Mouse (Mus musculus): ENCODE data around the gene Gnb4.

The Gnb4 gene

DNA sequence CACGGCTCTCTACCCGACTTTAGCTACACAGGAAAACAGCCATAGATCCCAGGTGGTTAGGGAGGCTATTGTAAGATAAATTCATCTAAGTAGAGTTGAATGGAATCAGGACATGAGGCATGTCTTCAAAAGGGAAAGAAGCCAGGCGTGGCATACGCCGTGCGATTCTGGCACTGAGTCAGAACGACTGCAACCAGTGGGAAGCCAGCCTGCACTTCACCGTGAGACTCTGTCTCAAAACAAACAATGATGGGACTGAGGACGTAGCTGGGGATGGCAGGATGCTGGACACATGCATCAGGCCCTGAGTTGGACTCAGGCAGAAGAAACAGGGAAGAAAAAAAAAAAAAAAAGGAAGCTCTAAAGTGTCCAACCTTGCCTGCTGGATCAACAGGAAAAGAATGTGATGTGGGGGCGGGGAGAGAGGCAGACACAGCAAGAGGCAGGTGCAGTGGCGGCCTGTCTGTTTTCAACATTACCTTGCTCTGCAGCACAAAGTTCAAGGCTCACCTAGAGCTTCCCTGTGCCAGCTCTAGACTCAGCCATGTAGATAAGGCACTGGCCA, 4.7 kb downstream of the Gnb4 start:
- DNase-seq = peak in 1 of 2 experiments; percentile 29

DNA sequence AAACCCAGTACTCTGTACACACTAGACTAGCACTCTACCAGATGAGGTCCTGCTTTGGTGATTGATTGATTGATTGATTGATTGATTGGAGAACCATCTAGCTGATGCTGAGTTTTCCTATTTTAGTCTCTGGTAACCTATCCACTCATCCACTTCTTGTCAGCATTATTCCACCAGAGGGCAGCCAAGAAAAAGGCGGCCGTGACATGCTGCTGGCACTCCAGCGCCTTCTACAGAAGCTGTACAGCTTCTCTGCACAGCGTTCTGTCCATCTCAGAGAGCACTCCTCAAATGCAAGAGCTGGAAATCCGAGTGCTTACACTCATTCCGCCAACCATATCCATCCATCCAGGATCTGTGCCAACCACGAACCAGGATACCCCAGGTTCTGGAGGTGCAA, 5.8 kb downstream of the Gnb4 start:
- DNase-seq = peak in 1 of 2 experiments; percentile 30

DNA sequence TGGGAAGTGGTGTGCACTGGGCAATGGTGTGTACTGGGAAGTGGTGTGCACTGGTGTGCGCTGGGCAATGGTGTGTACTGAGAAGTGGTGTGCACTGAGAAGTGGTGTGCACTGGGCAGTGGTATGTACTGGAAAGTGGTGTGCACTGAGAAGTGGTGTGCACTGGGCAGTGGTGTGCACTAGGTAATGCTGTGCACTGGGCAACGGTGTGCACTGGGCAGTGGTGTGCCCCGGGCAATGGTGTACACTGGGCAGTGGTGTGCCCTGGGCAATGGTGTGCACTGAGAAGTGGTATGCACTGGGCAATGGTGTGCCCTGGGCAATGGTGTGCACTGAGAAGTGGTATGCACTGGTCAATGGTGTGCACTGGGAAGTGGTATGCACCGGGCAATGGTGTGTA, 7.2 kb downstream of the Gnb4 start:
- no peak for DNase-seq

DNA sequence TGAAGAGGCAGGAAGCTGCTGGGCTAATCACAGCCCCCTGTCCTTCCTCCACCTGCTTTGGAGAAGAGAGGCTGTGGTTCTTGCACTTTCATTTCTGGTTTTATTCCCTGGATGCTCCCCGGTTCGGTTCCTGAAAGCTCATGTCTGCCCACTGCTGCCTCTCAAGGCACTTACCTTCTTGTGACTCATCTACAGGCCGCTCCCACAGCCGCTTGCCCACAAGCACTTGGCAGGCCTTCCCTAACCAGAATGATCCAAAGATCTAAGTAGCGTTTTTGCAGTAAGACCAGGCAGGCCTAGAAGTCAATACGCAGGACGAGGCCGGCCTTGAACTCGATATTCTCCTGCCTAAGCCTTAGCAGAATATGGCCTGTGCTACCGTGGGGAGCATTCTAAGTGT, 15.3 kb downstream of the Gnb4 start:
- DNase-seq = no peak

DNA sequence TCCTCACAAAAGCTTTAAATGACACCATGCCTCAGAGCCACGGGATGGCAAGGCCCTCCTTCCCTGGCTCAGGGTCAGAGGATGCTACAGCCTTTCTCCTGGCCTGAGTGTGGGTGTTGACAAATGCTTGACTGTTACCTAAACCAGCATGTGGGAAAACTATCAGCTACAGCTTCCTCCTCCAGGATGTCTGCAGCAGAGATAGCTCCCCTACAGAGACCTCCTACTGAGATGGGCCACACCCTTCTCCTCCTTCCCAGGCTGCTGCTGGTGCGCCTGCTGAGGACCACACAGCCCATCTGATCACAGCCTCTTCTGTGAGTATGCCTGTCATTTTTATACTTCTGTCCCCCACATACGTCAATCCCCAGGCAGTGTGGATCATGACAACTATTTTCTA, 17.1 kb downstream of the Gnb4 start:
- DNase-seq = no peak

DNA sequence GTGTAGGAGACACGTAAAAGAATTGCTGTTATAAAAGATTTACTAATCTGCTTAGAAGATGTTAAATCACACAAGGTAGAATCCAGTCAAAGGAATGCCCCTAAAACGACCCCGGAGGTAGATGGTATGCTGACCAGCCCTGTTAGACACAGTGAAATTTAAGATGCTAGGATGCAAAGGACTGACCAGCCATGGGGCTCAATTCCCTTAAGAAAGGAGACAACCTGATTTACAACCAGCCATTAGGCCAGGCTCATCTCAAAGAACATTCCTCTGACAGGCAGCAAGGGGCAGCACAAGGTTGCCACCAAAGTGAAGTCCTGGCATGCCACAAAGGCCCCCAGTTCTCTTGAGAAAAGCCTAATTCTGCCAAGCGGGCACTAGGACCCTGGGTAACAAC, 21.3 kb downstream of the Gnb4 start:
- DNase-seq = no peak

DNA sequence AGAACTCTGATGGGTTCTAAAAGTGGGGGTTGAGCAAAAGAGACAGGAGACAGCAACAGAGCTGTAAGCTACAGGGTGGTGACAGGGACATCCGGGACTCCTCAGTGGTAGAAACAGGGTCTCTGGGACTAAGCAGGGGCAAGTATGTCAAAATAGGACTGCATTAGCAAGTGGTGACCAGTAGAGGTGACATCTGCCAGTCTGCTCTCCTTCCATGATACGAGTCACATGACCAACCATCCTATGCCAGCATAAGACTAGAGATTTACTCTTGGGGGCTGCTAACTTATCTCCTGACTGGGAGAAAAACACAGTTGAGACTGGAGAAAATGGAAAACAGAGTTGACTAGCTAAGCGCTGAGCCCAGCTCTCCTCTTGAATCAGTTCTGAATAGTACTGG, 30.1 kb downstream of the Gnb4 start:
- no peak for DNase-seq

DNA sequence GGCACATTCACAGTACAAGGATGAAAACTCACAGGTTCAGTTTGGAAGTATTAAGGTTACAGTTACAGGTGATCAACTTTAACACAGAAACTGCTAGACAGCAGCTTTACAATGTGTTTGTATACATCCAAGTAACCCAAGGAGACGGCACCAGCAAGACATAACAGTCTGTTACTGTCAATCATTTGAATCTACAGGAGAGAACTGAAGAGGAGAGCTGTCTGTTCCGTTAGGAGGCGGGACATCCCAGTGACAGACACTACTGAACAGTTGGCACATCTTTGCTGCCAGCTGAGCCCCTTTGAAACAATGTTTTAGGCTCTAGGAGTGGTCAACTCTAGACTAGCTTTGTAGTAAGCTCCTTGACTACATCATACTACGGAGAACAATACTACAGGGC, 32.9 kb downstream of the Gnb4 start:
- no peak for DNase-seq

DNA sequence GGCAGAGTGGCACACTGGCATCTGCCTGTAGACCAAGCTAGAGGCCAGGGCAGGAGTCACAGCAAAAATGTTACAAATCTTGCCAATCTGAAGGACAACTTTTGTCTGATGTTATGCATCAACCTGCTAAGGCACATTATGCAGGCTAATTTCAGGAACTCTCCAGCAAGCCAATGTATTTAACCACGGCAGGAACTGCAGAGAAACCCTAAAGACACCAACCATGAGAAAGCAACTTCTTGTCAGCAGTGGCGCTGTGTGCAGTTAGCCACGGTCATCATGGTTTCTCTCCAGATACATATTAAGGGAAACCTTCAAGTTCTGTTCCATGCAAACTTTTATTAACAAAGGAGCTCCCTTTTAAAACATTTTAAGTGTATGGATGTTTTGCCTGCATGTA, 34.5 kb downstream of the Gnb4 start:
- DNase-seq = no peak

DNA sequence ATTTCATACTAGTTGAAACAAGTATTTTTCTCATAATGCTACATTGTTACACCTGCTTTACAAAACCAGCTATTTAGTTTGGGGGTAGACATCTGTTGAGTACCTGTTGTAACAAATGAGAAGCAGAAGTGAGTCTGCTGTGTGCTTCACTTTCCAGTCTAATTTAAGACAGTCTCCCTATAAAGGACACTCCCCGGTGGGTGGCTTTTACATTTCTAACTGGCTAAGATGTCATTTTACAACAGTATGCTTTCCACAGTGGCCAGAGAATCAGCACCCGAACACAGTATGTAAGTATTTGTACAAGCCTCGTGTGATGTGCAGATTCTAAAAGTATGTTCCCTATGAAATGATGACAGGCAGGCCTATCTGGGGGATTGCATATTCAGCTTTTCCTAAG, 35.6 kb downstream of the Gnb4 start:
- no peak for DNase-seq

DNA sequence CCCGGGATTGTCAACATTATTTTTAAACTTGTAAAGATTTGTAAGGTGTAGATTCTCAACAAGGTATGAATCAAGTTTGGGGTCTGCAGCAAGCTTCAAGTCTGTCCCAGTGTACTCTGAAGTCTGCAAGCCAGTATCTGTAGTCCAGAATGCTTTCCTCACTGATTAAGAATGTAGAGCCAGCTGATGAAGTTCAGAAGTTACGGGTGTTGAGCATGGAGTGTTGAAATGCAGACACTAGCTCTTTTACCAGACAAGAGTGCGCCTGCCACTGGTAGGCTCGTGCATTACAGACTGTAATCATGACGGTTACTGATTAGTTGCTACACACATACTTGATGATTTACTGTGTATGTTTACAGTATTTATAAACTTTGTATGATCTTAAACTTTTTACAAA, 37.6 kb downstream of the Gnb4 start:
- no peak for DNase-seq

DNA sequence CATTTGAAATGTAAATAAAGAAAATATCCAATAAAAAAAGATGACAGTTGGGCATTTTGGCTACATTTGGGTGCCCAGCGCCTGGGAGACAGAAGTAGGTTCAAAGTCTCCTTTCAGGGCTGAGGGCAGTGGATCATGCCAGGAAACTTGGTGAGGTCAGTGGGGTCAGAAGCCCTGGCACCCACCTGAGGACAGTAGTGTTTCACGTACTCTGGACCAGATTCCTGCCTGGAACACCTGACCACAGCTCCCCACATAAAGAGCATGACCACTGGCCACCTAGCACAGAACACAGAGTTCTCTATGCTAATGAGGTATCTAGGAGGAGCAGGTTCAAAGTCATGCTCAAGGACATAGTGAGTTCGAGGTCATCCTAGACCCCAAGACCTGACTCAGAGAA, 41.2 kb downstream of the Gnb4 start:
- DNase-seq = no peak

DNA sequence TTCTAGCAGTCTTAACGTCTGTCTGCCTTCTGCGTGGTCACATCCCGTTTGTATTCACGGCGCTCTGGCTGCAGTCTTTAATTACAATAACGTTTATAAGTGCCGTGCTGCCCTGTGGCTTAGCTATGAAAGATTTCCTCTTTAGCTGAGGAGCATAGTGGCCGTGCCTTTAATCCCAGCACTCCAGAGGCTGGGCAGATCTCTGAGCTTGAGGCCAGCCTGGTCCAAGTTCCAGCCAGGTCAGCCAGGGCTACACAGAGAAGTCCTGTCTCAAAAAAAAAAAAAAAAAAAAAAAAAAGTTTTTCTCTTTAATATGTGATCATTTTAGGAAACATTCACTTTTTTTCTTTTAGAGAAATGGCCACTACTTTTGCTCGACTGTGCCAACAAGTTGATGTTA, 42.5 kb downstream of the Gnb4 start:
- no peak for DNase-seq

DNA sequence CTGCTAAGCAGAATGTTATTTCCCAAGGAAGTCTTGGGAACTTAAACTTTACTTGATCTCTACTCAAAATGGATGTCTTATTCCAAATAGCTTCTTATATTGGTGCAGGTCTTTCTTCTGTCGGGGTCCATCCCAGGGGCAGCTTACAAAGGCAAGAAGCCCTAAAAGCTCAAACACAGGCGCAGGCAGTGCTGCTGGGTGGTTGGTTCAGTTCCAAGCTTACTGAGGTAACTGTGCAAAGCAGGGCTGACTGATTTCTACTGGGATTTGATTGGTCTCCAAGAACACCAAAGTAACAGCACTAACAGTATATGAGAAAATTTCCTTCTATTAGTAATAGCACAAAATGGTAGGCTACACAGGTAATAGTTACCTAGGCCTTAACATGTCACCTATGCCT, 43.3 kb downstream of the Gnb4 start:
- DNase-seq = no peak

DNA sequence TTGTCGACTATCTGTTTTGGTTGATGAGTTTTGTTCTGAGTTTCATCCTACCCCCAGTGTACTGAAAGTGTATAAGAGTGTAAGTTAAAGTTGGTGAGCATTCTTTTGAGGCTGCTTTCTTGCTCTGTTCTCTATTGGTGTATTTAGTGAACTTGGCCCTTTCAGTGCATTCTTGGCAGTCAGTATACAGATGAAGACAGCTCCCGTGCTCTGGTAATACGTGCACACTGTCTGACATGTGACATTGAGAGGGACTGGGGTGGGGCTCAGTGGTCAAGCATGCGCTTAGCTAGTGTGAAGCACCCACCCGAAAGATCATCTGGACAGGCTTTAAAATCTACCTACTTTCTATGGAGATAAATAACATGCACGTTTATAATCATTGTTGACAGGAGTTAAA, 53.0 kb downstream of the Gnb4 start:
- no peak for DNase-seq

DNA sequence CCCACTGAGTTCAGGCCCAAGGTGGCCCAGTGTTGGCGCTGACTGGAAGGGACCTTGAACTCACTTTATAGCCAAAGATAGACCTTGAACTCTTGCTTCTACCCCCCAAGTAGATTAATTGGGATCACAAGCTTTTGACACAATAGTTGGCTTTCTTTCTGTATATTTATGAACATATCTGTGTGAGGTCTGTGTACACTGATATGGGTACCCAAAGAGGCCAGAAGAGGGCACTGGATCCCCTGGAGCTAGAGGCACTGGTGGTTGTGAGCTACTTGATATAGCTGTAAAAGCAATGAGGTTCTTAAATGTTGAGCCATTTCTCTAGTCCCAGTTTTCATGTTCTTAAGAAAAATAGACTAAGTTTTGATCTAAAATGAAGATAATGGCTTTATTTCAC, 63.3 kb downstream of the Gnb4 start:
- DNase-seq = peak; percentile 22

DNA sequence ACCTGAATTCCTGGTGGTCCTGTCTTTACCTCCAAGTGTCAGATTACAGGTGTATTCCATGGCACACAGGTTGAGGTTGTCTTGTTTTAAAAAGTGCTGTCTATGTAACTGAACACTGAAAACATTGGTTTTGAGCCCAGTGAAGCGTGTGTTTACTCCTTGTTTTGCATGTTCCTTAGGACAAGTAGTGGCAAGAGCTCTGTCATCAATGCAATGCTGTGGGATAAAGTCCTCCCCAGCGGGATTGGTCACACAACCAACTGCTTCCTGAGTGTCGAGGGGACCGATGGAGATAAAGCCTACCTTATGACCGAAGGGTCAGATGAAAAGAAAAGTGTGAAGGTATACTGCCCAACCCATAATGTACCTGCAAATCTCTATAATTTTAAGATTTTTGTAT, 78.3 kb downstream of the Gnb4 start:
- no peak for DNase-seq

DNA sequence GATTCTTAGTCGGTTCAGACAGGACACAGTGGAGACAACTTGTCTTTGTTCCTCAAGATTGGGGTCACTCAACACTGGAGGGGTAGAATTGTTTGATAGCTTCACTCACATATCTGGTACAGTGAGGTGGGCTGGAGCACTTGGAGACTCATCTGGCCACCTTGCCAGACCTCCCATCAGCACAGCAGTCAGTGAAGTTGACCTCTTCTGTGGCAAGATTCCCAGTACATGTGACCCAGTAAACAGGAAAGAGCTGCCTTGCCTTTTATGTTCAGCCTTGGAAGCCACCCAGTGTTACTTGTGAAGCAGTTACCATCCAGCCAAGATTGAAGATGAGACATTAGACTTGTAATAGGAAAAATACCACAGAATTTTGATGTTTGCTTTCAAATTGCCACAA, 78.8 kb downstream of the Gnb4 start:
- DNase-seq = no peak

DNA sequence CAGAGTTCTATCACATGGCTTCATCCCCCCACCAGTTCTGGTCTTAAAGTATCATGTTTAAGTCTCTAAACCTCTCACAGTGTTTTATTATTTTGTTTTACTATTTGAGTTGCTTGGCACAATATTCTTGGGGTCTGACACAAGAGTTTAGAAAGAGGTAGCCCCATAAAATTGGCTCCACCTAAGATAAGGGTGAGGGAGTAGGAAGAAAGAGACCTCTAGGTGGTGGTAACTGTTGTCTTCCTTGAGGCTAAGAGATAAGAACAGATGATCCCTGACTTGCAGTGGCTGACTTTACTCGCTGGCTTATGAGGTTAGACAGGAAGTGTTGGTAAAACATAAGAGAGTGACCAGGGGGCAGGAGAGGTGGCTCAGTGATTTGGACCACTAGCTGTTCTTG, 80.7 kb downstream of the Gnb4 start:
- DNase-seq = no peak

All from B cell, adult 2 months (primary cell).